Mouse (Mus musculus) stomach, embryonic 14.5 days (tissue): Measurements from ENCODE around the gene Gm49355. TPM values are rescaled to one million over a fixed set of nuclear protein-coding genes. Genes with fewer than 3 reads are reported as not detected.
"Not testable (repeated sequence)": the region's sequence is repeated elsewhere in the genome, so short reads cannot be mapped to it uniquely, and the experiment has no call there.

Experiments
- ATAC-seq: fragments of 200-750 bp; cut with Nextera tagmentation; 2 replicates; pipeline ENCODE4 v1.8.0; 2017; ENCODE audit warnings: low read depth, moderate TSS enrichment; ENCODE audit not compliant: insufficient number of reproducible peaks, insufficient read depth, low FRiP score
- H3K27ac ChIP-seq: fragments of 300-500 bp; sonication (generic); 2 replicates; pipeline ENCODE4 v1.5.1; 2014; ENCODE audit warnings: mild to moderate bottlenecking, low read length, moderate library complexity, mixed read lengths
- H3K27me3 ChIP-seq: fragments of 300-500 bp; sonication (generic); 2 replicates; pipeline ENCODE4 v1.6.1; 2014; ENCODE audit warnings: low read length, control low read depth, mixed read lengths; ENCODE audit not compliant: control insufficient read depth, insufficient read depth
- H3K36me3 ChIP-seq: fragments of 300-500 bp; sonication (generic); 2 replicates; pipeline ENCODE4 v1.6.1; 2014; ENCODE audit warnings: mild to moderate bottlenecking, control low read depth, low read length, moderate library complexity, mixed read lengths; ENCODE audit not compliant: control insufficient read depth, insufficient read depth
- H3K4me1 ChIP-seq: fragments of 300-500 bp; sonication (generic); 2 replicates; pipeline ENCODE4 v1.6.1; 2014; ENCODE audit warnings: low read length, control low read depth, mixed read lengths; ENCODE audit not compliant: control insufficient read depth, insufficient read depth
- H3K4me2 ChIP-seq: fragments of 300-500 bp; sonication (generic); replicated peaks from 2 replicates; pipeline ENCODE4 v1.6.1; 2014; ENCODE audit warnings: low read depth, low read length, control low read depth
- H3K4me3 ChIP-seq: fragments of 300-500 bp; sonication (generic); 2 replicates; pipeline ENCODE4 v1.5.1; 2014; ENCODE audit warnings: low read depth, low read length, control low read depth
- H3K9ac ChIP-seq: fragments of 300-500 bp; sonication (generic); replicated peaks from 2 replicates; pipeline ENCODE4 v1.6.1; 2014; ENCODE audit warnings: low read depth, mild to moderate bottlenecking, control low read depth, low read length, moderate library complexity, mixed read lengths
- H3K9me3 ChIP-seq: fragments of 300-500 bp; sonication (generic); 2 replicates; pipeline ENCODE4 v1.6.1; 2016; ENCODE audit warnings: low read depth, low read length, control low read depth; ENCODE audit not compliant: control insufficient read depth
- WGBS: fragments of 180-500 bp; shearing (Covaris S2); extraction: QIAGEN DNeasy Blood & Tissue Kit; methylation state at CpG from one replicate; pipeline ENCODE4 v1.1.7; 2014; 5-methylcytosine and 5-hydroxymethylcytosine counted together
- polyA plus RNA-seq: library from polyadenylated mRNA; unstranded; fragments of >200 nt; fragmentation: Nextera tagmentation; extraction: Ambion mirVana; gene quantifications from 2 replicates; pipeline ENCODE4 v1.2.1, GENCODE M21; 2014

Gm49355 gene
- 0.11 and 0.30 TPM in 2 replicates for polyA plus RNA-seq

DNA sequence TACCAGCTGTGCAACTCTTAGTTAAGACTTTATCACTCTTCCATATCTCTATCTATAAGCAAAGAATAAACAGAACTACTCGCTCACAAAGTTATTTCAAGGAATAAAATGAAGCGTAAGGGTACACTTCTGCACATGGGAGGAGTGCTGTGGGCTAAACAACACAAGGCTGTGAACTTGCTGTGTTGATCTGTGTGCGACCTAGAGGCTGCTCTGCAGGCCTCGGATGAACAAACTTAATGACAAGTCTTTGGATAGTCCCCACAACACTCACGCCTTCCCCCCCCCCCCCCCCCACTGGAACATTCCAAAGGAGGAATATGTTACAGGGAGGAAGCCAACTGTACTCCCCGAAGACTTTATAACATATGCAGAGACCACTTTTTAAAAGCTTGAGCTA lies at the start of gene Gm49355:
TSS of gene Gm49355 (plus strand) at position 336 of the 400 bp plus-strand sequence.
- no peaks in the 10 kb centered on the region for H3K4me1 ChIP-seq
- WGBS, result 67% methylated on average over 6 of the region's 6 CpGs
- H3K27ac ChIP-seq, result peak within 1 kb of the TSS; percentile 98
- H3K9me3 ChIP-seq, result no peaks in the 10 kb centered on the region
- H3K4me3 ChIP-seq, result peak within 1 kb of the TSS; percentile 74
- H3K36me3 ChIP-seq, result no peaks in the 10 kb centered on the region
- H3K9ac ChIP-seq, result peak within 1 kb of the TSS; percentile 82
- H3K4me2 ChIP-seq, result peak within 1 kb of the TSS; percentile 64
- H3K27me3 ChIP-seq, result no peaks in the 10 kb centered on the region
- no peak for ATAC-seq

GRCm38 (mm10) chr14:12243726-12244125 lies 40.0 kb upstream of the Gm49355 start:
- ATAC-seq, result no peak
- Histone ChIP-seq H3K4me1 (no peaks in the 10 kb centered on the region), H3K9ac (no peak overlapping the region), H3K9me3 (no peaks in the 10 kb centered on the region), H3K4me2 (no peak overlapping the region), H3K27me3 (no peaks in the 10 kb centered on the region), H3K36me3 (no peaks in the 10 kb centered on the region), H3K4me3 (no peak overlapping the region), H3K27ac (no peak overlapping the region)
- 63% methylated on average over 4 of the region's 4 CpGs for WGBS

DNA sequence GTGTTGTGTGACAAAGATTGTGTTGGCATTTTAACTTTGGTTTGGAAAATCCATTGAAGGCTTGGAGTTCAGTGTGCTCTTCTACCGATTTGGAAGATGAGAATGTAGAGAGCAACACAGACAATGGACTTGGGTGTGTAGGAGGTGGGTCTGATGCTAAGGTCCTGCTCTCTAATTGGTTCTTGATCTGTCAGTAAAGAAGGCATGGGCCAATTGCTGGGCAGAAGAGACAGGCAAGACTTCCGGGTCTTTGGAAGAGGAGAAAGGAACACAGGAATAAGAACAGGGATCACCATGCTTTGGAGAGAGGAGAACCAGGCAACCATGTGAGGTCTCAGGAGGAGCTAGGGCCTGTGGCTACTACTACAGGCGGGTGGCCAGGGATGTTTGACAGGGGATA lies 7.7 kb upstream of the Gm49355 start:
- WGBS, result 59% methylated on average over 3 of the region's 3 CpGs
- H3K9ac ChIP-seq, result no peak overlapping the region
- H3K27me3 ChIP-seq, result no peaks in the 10 kb centered on the region
- no peaks in the 10 kb centered on the region for H3K9me3 ChIP-seq
- H3K4me3 ChIP-seq, result no peak overlapping the region
- H3K4me2 ChIP-seq, result no peak overlapping the region
- H3K4me1 ChIP-seq, result no peaks in the 10 kb centered on the region
- H3K27ac ChIP-seq, result no peak overlapping the region
- H3K36me3 ChIP-seq, result no peaks in the 10 kb centered on the region
- ATAC-seq, result no peak

DNA sequence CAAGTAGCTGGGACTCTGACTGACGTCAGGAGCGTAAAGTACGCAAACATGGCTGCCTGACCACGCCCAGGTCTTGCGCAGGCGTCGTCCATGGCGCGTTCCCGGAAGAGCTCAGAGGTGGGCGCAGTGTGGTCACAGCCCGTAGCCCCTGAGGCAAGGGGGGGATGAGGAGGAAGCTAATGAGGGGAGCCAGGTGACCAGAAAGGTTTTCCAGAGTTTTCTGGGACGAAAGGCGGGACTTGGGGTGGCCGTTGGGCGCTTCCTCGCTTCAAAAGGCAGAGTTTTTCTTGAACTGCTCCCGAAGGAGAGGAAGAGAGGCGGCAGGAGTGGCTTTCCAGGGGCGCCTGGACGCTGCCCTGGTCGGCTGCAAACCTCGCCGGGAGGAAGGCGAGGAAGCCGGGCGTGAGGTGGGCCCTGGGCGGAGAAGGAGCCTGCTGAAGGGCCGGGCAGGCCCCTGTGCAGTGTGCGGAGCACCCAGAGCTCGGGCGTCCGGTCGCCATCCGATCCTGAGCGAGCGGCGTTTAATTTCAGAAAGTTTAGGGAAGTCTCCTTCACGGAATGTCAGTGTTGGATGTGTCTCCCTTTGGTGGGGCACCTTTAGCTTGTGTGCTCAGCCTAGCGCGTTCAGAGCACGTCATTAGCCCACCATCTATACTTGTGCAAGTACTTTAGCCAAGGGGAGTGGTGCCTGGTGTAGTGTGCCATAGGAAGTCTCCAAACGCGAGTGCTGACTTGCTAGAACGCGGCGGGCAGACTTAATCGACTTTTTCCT lies 551 bp downstream of the Gm49355 start, which contains the start of gene 3830406C13Rik:
TSS of gene 3830406C13Rik (plus strand) at position 33 of the 772 bp plus-strand sequence.
- no peaks in the 10 kb centered on the region for H3K27me3 ChIP-seq
- ATAC-seq, result peak; percentile 97
- peak within 1 kb of the TSS; percentile 64 for H3K4me2 ChIP-seq
- peak within 1 kb of the TSS; percentile 74 for H3K4me3 ChIP-seq
- no peaks in the 10 kb centered on the region for H3K4me1 ChIP-seq
- H3K27ac ChIP-seq, result peak within 1 kb of the TSS; percentile 98
- no peaks in the 10 kb centered on the region for H3K9me3 ChIP-seq
- WGBS, result under 1% methylated on average over 48 of the region's 48 CpGs
- H3K36me3 ChIP-seq, result no peaks in the 10 kb centered on the region
- peak within 1 kb of the TSS; percentile 82 for H3K9ac ChIP-seq

- not testable (repeated sequence) for H3K9me3 ChIP-seq, H3K4me3 ChIP-seq, H3K4me2 ChIP-seq, H3K36me3 ChIP-seq, ATAC-seq, H3K27me3 ChIP-seq, H3K27ac ChIP-seq, H3K9ac ChIP-seq, H3K4me1 ChIP-seq
Measured at GRCm38 (mm10) chr14:12289747-12290146, 6.0 kb downstream of the Gm49355 start.

DNA sequence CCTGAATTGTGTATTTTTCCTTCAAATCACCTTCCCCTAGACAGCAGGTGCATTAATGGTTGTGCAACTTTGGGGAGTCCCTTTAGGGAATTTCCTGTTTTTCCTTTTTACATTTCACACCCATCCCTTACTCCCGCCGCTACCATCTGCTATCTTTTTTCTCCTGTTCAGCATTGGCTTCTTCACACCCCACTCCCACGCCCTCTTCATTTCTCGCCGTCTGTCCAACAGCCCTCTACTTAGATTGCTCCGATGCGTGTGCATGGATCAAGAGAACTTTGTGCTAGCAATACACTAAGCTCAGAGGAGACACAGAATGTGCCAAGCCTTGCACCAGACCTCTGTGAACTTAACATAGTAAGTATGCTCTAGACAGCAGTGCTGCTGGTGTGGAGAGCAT lies 12.6 kb downstream of the Gm49355 start:
- Histone ChIP-seq H3K27ac (no peak overlapping the region), H3K36me3 (no peaks in the 10 kb centered on the region), H3K27me3 (no peaks in the 10 kb centered on the region), H3K9ac (no peak overlapping the region), H3K9me3 (no peaks in the 10 kb centered on the region), H3K4me2 (no peak overlapping the region), H3K4me3 (no peak overlapping the region), H3K4me1 (no peaks in the 10 kb centered on the region)
- 86% methylated on average over 7 of the region's 7 CpGs for WGBS
- no peak for ATAC-seq

- H3K9me3 ChIP-seq, result no peaks in the 10 kb centered on the region
- no peaks in the 10 kb centered on the region for H3K27me3 ChIP-seq
- H3K9ac ChIP-seq, result no peak overlapping the region
- no peak overlapping the region for H3K27ac ChIP-seq
- no peak overlapping the region for H3K4me2 ChIP-seq
- no peaks in the 10 kb centered on the region for H3K36me3 ChIP-seq
- no peak overlapping the region for H3K4me3 ChIP-seq
- no peak for ATAC-seq
- no peaks in the 10 kb centered on the region for H3K4me1 ChIP-seq
Measured at GRCm38 (mm10) chr14:12299171-12299570, 15.4 kb downstream of the Gm49355 start.

- Histone ChIP-seq H3K9me3 (no peaks in the 10 kb centered on the region), H3K27me3 (no peaks in the 10 kb centered on the region), H3K4me3 (no peak overlapping the region), H3K27ac (no peak overlapping the region), H3K4me1 (no peaks in the 10 kb centered on the region), H3K9ac (no peak overlapping the region), H3K36me3 (no peaks in the 10 kb centered on the region), H3K4me2 (no peak overlapping the region)
- no peak for ATAC-seq
- 81% methylated on average over 6 of the region's 6 CpGs for WGBS
Measured at GRCm38 (mm10) chr14:12299654-12300053, 15.9 kb downstream of the Gm49355 start.

GRCm38 (mm10) chr14:12300275-12300674 lies 16.5 kb downstream of the Gm49355 start:
- Histone ChIP-seq H3K27me3 (no peaks in the 10 kb centered on the region), H3K4me2 (no peak overlapping the region), H3K27ac (no peak overlapping the region), H3K4me3 (no peak overlapping the region), H3K36me3 (no peaks in the 10 kb centered on the region), H3K4me1 (no peaks in the 10 kb centered on the region), H3K9ac (no peak overlapping the region), H3K9me3 (no peaks in the 10 kb centered on the region)
- ATAC-seq, result no peak
- 77% methylated on average over 4 of the region's 4 CpGs for WGBS
